Mouse (Mus musculus) embryonic facial prominence, embryonic 11.5 days (tissue): Measurements from ENCODE around the gene Selenos. TPM values are rescaled to one million over a fixed set of nuclear protein-coding genes. Genes with fewer than 3 reads are reported as not detected.
A peak's percentile ranks its signal among the peaks of the same experiment; 100 is the strongest.

ENCODE experiments used
- ATAC-seq: fragments of 200-750 bp; cut with Nextera tagmentation; replicated peaks from 2 replicates; pipeline ENCODE4 v1.8.0; 2017; ENCODE audit warnings: low read depth; ENCODE audit not compliant: insufficient number of reproducible peaks, low FRiP score, low TSS enrichment
- DNase-seq: peaks from one replicate; pipeline ENCODE4 v3.0.0-alpha.2; 2015; ENCODE audit warnings: low spot score
- H3K27ac ChIP-seq: fragments of 300-500 bp; sonication (generic); replicated peaks from 2 replicates; pipeline ENCODE4 v1.5.1; 2014; ENCODE audit warnings: mild to moderate bottlenecking, low read depth, low read length, control low read depth
- H3K27me3 ChIP-seq: fragments of 300-500 bp; sonication (generic); 2 replicates; pipeline ENCODE4 v1.6.1; 2014; ENCODE audit warnings: mild to moderate bottlenecking, low read length, moderate library complexity, mixed read lengths; ENCODE audit not compliant: control insufficient read depth, insufficient read depth
- H3K36me3 ChIP-seq: fragments of 300-500 bp; sonication (generic); replicated peaks from 2 replicates; pipeline ENCODE4 v1.6.1; 2014; ENCODE audit warnings: low read depth, mild to moderate bottlenecking, low read length, moderate library complexity, mixed read lengths; ENCODE audit not compliant: control insufficient read depth, insufficient read depth
- H3K4me1 ChIP-seq: fragments of 300-500 bp; sonication (generic); 2 replicates; pipeline ENCODE4 v1.6.1; 2014; ENCODE audit warnings: low read length, mixed read lengths; ENCODE audit not compliant: control insufficient read depth, insufficient read depth
- H3K4me2 ChIP-seq: fragments of 300-500 bp; sonication (generic); 2 replicates; pipeline ENCODE4 v1.6.1; 2014; ENCODE audit warnings: low read depth, mild to moderate bottlenecking, control low read depth, low read length, moderate library complexity
- H3K4me3 ChIP-seq: fragments of 300-500 bp; sonication (generic); 2 replicates; pipeline ENCODE4 v1.5.1; 2014; ENCODE audit warnings: low read depth, low read length, control low read depth
- H3K9ac ChIP-seq: fragments of 300-500 bp; sonication (generic); replicated peaks from 2 replicates; pipeline ENCODE4 v1.6.1; 2014; ENCODE audit warnings: mild to moderate bottlenecking, control low read depth, low read length
- H3K9me3 ChIP-seq: fragments of 300-500 bp; sonication (generic); replicated peaks from 2 replicates; pipeline ENCODE4 v1.6.1; 2016; ENCODE audit warnings: mild to moderate bottlenecking, low read length, inconsistent platforms, mixed read lengths; ENCODE audit not compliant: control insufficient read depth
- WGBS: fragments of 180-500 bp; shearing (Covaris S2); extraction: QIAGEN DNeasy Blood & Tissue Kit; methylation state at CpG from one replicate; pipeline ENCODE4 v1.1.7; 2014; 5-methylcytosine and 5-hydroxymethylcytosine counted together
- polyA plus RNA-seq: library from polyadenylated mRNA; unstranded; fragments of >200 nt; fragmentation: Nextera tagmentation; extraction: Ambion mirVana; gene quantifications from 2 replicates; pipeline ENCODE4 v1.2.1, GENCODE M21; 2014

Gene Selenos
- polyA plus RNA-seq, 1 experiment from 2014 or later, result 88.3 TPM

- no peak for ATAC-seq
- Histone ChIP-seq H3K9me3 (no peaks in the 10 kb centered on the region), H3K27ac (no peak overlapping the region), H3K27me3 (no peaks in the 10 kb centered on the region), H3K36me3 (peaks cover 6% of the 10 kb centered on the region; the same call in 1 of the 2 replicates), H3K4me2 (no peak overlapping the region), H3K4me1 (no peaks in the 10 kb centered on the region), H3K9ac (no peak overlapping the region), H3K4me3 (no peak overlapping the region)
- 68% methylated on average over 4 of the region's 4 CpGs for WGBS
- DNase-seq, result no peak
Measured at GRCm38 (mm10) chr7:66127951-66128645, 48.6 kb downstream of the Selenos start.

- no peaks in the 10 kb centered on the region for H3K4me1 ChIP-seq
- H3K27me3 ChIP-seq, result no peaks in the 10 kb centered on the region
- no peak overlapping the region for H3K4me3 ChIP-seq
- ATAC-seq (no peak), DNase-seq (no peak)
- 47% methylated on average over 3 of the region's 3 CpGs for WGBS
- no peaks in the 10 kb centered on the region for H3K9me3 ChIP-seq
- peaks cover 6% of the 10 kb centered on the region; the same call in 1 of the 2 replicates for H3K36me3 ChIP-seq
- H3K27ac ChIP-seq, result no peak overlapping the region
- H3K9ac ChIP-seq, result no peak overlapping the region
- no peak overlapping the region for H3K4me2 ChIP-seq
Measured at GRCm38 (mm10) chr7:66128857-66129256, 49.4 kb downstream of the Selenos start.

GRCm38 (mm10) chr7:66130296-66130695 is 50.8 kb downstream of the Selenos start:
- Histone ChIP-seq H3K9me3 (no peaks in the 10 kb centered on the region), H3K27me3 (no peaks in the 10 kb centered on the region), H3K36me3 (peaks cover 6% of the 10 kb centered on the region; the same call in 1 of the 2 replicates), H3K27ac (no peak overlapping the region), H3K4me3 (no peak overlapping the region), H3K4me1 (no peaks in the 10 kb centered on the region; the same call in 1 of the 2 replicates), H3K9ac (no peak overlapping the region), H3K4me2 (no peak overlapping the region)
- DNase-seq (no peak), ATAC-seq (no peak)
- 96% methylated on average over 2 of the region's 2 CpGs for WGBS

- Histone ChIP-seq H3K27ac (no peak overlapping the region), H3K4me3 (no peak overlapping the region), H3K4me2 (no peak overlapping the region), H3K9me3 (no peaks in the 10 kb centered on the region), H3K36me3 (peaks cover 3% of the 10 kb centered on the region; the same call in 1 of the 2 replicates), H3K27me3 (no peaks in the 10 kb centered on the region), H3K9ac (no peak overlapping the region), H3K4me1 (no peaks in the 10 kb centered on the region; the same call in 1 of the 2 replicates)
- WGBS, result 92% methylated on average over 4 of the region's 4 CpGs
- DNase-seq (no peak), ATAC-seq (no peak)
Measured at GRCm38 (mm10) chr7:66131776-66132421, 52.5 kb downstream of the Selenos start.

GRCm38 (mm10) chr7:66134154-66134553 is 54.7 kb downstream of the Selenos start:
- Histone ChIP-seq H3K36me3 (peaks cover 3% of the 10 kb centered on the region; the same call in 1 of the 2 replicates), H3K4me3 (no peak overlapping the region), H3K9me3 (no peaks in the 10 kb centered on the region), H3K9ac (no peak overlapping the region), H3K4me1 (no peaks in the 10 kb centered on the region; the same call in 1 of the 2 replicates), H3K27ac (no peak overlapping the region), H3K4me2 (no peak overlapping the region), H3K27me3 (no peaks in the 10 kb centered on the region)
- DNase-seq (no peak), ATAC-seq (no peak)
- WGBS, result 97% methylated on average over 3 of the region's 3 CpGs

- no peak for ATAC-seq
Measured at GRCm38 (mm10) chr7:66135644-66136043, 56.2 kb downstream of the Selenos start.

GRCm38 (mm10) chr7:66136187-66136586 is 56.7 kb downstream of the Selenos start:
- Histone ChIP-seq H3K4me3 (no peak overlapping the region), H3K4me2 (no peak overlapping the region), H3K9ac (no peak overlapping the region), H3K27me3 (no peaks in the 10 kb centered on the region), H3K27ac (no peak overlapping the region), H3K9me3 (no peaks in the 10 kb centered on the region), H3K36me3 (no peaks in the 10 kb centered on the region), H3K4me1 (no peaks in the 10 kb centered on the region; the same call in 1 of the 2 replicates)
- DNase-seq (peak; percentile 38), ATAC-seq (no peak)

More at GRCm38 (mm10) chr7:66135644-66136043, 56.2 kb downstream of the Selenos start:
- Histone ChIP-seq H3K9ac (no peak overlapping the region), H3K4me1 (no peaks in the 10 kb centered on the region; the same call in 1 of the 2 replicates), H3K27ac (no peak overlapping the region), H3K4me3 (no peak overlapping the region), H3K36me3 (peaks cover under 1% of the 10 kb centered on the region; the same call in 1 of the 2 replicates), H3K4me2 (no peak overlapping the region), H3K9me3 (no peaks in the 10 kb centered on the region), H3K27me3 (no peaks in the 10 kb centered on the region)
- DNase-seq, result no peak
- WGBS, result 81% methylated on average over 3 of the region's 3 CpGs

GRCm38 (mm10) chr7:66137309-66137708 is 57.9 kb downstream of the Selenos start:
- Histone ChIP-seq H3K4me2 (no peak overlapping the region), H3K9ac (no peak overlapping the region), H3K27me3 (no peaks in the 10 kb centered on the region), H3K27ac (no peak overlapping the region), H3K9me3 (no peaks in the 10 kb centered on the region), H3K36me3 (no peaks in the 10 kb centered on the region), H3K4me3 (no peak overlapping the region), H3K4me1 (no peaks in the 10 kb centered on the region; the same call in 1 of the 2 replicates)
- no peak for ATAC-seq
- DNase-seq, result no peak
- WGBS, result 92% methylated on average over 4 of the region's 4 CpGs
